Mouse (Mus musculus) heart, embryonic 16.5 days (tissue): ENCODE measurements around the gene Mthfs. TPM values are rescaled to one million over a fixed set of nuclear protein-coding genes. Genes with fewer than 3 reads are reported as not detected.
"Not testable (repeated sequence)": the region's sequence is repeated elsewhere in the genome, so short reads cannot be mapped to it uniquely, and the experiment has no call there.

Source experiments
- ATAC-seq: fragments of 200-750 bp; cut with Nextera tagmentation; replicated peaks from 2 replicates; pipeline ENCODE4 v1.8.0; 2017; ENCODE audit warnings: moderate number of reproducible peaks; ENCODE audit not compliant: insufficient read depth, low FRiP score; ENCODE audit errors: extremely low read depth
- H3K27ac ChIP-seq: fragments of 300-500 bp; sonication (generic); 2 replicates; pipeline ENCODE4 v1.5.1; 2014; ENCODE audit warnings: mild to moderate bottlenecking, low read length, control low read depth, moderate library complexity
- H3K27me3 ChIP-seq: fragments of 300-500 bp; sonication (generic); 2 replicates; pipeline ENCODE4 v1.6.1; 2014; ENCODE audit warnings: low read length, mixed read lengths; ENCODE audit not compliant: control insufficient read depth, insufficient read depth
- H3K36me3 ChIP-seq: fragments of 300-500 bp; sonication (generic); 2 replicates; pipeline ENCODE4 v1.6.1; 2014; ENCODE audit not compliant: control insufficient read depth, insufficient read depth
- H3K4me1 ChIP-seq: fragments of 300-500 bp; sonication (generic); 2 replicates; pipeline ENCODE4 v1.6.1; 2014; ENCODE audit warnings: low read length, mixed read lengths; ENCODE audit not compliant: control insufficient read depth, insufficient read depth
- H3K4me2 ChIP-seq: fragments of 300-500 bp; sonication (generic); 2 replicates; pipeline ENCODE4 v1.6.1; 2014; ENCODE audit warnings: low read depth, mild to moderate bottlenecking, control low read depth, low read length
- H3K4me3 ChIP-seq: fragments of 300-500 bp; sonication (generic); 2 replicates; pipeline ENCODE4 v1.5.1; 2014; ENCODE audit warnings: mild to moderate bottlenecking, control low read depth, low read length
- H3K9ac ChIP-seq: fragments of 300-500 bp; sonication (generic); 2 replicates; pipeline ENCODE4 v1.6.1; 2014; ENCODE audit warnings: low read length, control low read depth
- H3K9me3 ChIP-seq: fragments of 300-500 bp; sonication (generic); replicated peaks from 2 replicates; pipeline ENCODE4 v1.6.1; 2016; ENCODE audit warnings: low read length; ENCODE audit not compliant: control insufficient read depth
- WGBS: fragments of 180-500 bp; shearing (Covaris S2); extraction: QIAGEN DNeasy Blood & Tissue Kit; methylation state at CpG from one replicate; pipeline ENCODE4 v1.1.7; 2014; 5-methylcytosine and 5-hydroxymethylcytosine counted together
- polyA plus RNA-seq: library from polyadenylated mRNA; unstranded; fragments of >200 nt; fragmentation: Nextera tagmentation; extraction: Ambion mirVana; gene quantifications from 2 replicates; pipeline ENCODE4 v1.2.1, GENCODE M21; 2015

The Mthfs gene
- 17.3 and 18.2 TPM in 2 replicates for polyA plus RNA-seq

DNA sequence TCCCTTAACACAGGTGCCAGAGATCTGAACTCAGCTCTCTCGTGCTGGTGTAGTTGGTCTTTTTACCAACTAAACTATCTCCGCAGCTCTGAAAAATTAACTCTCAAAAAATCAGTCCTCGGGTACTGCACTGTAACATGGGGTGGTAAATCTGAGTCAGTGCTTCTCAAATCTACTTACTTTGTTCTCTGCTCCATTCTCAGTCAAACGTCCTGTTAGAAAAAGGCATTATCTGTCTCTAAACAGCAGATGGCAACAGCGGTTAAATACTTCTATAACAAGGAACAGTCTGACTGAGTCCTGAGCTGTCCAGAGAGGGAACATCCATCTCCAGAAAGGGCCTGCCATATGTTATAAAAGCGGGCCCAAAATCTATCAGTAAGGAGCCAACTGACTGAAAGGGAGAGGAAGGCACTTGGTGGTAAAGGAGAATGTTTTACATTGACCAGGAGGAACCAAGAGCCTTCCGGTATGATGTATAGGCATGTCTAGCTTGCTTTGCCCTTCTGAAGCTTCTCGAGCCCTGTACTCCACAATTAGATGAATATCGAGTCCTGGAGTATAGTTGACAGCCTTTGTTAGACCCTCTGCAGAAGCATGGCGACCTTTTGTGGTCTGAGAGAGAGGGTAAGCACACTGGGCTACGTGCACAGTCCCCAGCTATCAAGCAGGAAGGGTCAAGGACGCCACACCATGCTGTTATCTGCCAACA is at the start of gene Mthfs:
TSS of gene Mthfs (plus strand) at position 324 of the 712 bp plus-strand sequence.
- Histone ChIP-seq H3K27ac (peak within 1 kb of the TSS; percentile 71), H3K9ac (peak within 1 kb of the TSS; percentile 38), H3K4me3 (peak within 1 kb of the TSS; percentile 41), H3K4me2 (peak within 1 kb of the TSS; percentile 59)
- H3K4me1 ChIP-seq, H3K9me3 ChIP-seq, H3K36me3 ChIP-seq, H3K27me3 ChIP-seq: not testable (repeated sequence)
- peak; percentile 56; the same call in 1 of the 2 replicates for ATAC-seq
- 25% methylated on average over 9 of the region's 12 CpGs for WGBS

DNA sequence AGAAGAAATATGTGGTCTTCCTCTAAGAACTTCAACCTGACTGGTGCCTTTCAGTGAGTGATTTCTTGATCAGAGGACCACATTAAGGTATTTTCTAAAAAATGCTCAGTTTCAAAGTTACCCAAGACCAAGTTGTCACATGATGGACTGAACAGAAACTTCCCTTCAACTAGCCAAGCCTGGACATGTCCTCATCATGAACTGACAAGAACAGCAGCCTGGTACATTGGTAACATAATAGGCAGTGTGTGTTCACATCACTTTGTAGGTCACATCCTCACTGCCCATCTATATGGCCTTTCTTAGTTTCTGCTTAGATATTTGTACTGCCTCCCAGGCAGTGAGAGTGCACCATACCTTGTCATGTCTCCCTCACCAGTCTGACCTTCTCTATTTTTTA is 37.9 kb upstream of the Mthfs start:
- not testable (repeated sequence) for H3K27me3 ChIP-seq, H3K27ac ChIP-seq, H3K4me2 ChIP-seq, H3K4me3 ChIP-seq, H3K4me1 ChIP-seq, H3K9me3 ChIP-seq, H3K36me3 ChIP-seq, ATAC-seq, H3K9ac ChIP-seq

DNA sequence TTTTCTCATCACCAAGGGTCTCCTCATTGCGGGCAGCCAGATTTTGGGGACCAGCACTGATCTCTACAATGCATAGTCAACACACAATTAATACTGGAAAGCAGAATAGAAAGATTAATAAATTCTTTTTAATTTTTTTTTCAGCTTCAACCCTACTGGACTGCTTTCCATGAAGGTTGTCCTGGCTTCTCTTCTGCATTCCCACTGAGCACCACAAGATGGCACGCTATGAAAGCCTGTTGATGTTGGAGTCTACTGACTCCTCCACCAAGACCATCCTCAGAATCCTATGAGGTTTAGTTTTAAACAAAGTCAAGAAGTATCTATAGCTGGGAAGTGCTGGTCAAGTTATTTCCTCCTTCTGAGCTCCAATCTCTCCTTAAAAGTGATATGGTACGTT is 31.6 kb upstream of the Mthfs start:
- H3K27me3 ChIP-seq, H3K9ac ChIP-seq, ATAC-seq, H3K4me3 ChIP-seq, H3K36me3 ChIP-seq, H3K27ac ChIP-seq, H3K9me3 ChIP-seq, H3K4me1 ChIP-seq, H3K4me2 ChIP-seq: not testable (repeated sequence)
- 37% methylated on average over 2 of the region's 3 CpGs for WGBS

DNA sequence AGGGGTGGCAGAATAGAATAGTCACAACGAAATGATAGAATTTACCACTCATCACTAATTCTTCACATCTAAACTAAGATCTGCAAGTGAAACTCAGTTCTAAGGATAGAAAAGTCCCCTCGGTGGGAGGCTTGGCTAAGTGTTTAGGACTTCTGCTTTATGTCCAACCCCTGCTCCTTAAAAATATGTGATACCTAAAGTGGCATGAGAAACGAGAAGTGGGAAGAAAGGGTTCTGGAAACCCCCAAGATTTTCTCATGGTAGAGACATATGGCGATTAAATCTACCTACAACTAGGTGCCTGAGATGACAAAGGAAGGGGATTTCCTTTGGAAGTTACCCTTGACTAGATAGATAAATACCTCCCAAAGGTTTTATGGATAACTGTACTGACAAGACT is 31.0 kb upstream of the Mthfs start:
- not testable (repeated sequence) for H3K9me3 ChIP-seq, H3K4me3 ChIP-seq, ATAC-seq, H3K27me3 ChIP-seq, H3K36me3 ChIP-seq, H3K4me1 ChIP-seq, H3K27ac ChIP-seq, H3K4me2 ChIP-seq, H3K9ac ChIP-seq
- 80% methylated on average over 2 of the region's 4 CpGs for WGBS

DNA sequence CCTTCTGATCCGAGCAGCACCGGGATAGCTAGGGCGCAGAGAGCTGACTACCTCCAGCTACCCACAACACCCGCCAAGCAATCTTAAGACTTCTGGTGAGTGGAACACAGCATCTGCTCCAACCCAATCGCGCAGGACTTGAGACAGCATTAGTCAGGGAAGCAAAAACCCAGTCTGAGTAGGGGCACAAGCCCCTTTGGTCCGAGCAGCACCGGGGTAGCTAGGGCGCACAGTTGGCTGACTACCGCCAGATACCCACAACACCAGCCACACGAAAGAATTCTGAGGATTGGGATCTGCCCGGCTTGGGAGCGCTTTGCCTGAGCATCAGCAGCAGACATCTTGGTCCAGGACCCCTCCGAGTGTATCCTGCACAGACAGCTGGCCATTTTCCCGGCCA is 23.5 kb upstream of the Mthfs start:
- WGBS: 69% methylated on average over 15 of the region's 15 CpGs
- H3K4me3 ChIP-seq, H3K27me3 ChIP-seq, H3K9me3 ChIP-seq, H3K36me3 ChIP-seq, ATAC-seq, H3K27ac ChIP-seq, H3K4me2 ChIP-seq, H3K9ac ChIP-seq, H3K4me1 ChIP-seq: not testable (repeated sequence)

DNA sequence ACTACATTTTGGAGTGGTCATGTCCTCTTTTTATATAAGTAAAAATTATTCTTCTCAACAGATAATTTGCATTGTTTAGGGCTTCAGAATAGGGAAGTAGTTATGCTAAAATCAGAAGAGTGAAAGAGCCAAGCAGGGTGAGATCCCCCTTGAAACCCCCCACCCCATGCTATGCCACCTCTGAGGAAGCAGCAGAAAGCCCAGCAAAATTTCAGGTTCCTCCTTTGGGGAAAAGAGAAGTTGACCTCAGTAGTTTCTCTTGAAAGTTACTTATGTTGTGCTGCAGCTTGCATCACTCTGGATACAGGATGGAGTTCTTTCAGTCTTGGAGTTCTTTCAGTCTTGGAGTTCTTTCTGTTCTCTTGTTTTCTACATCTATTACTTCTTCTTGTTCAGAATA is 15.0 kb upstream of the Mthfs start:
- not testable (repeated sequence) for ATAC-seq, H3K4me1 ChIP-seq

DNA sequence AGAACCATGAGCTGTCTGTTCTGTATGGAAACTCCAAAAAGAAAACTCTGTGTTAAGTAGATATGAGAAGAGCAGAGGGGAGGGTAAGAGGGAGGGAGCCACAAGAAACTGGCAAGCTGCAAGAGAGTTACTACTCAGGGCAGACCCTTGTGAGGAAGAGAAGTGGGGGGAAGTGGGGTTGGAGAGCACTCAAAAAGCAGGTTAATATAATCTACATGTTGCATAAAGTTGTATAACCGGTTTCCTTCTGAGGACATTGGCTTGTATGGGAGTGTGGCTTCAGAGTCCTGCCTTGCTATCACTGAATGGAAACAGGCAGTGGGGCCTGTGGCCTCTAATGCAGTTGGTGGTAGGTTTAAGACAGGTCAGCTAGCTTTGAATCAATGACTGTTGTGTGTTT is 13.0 kb upstream of the Mthfs start:
- H3K4me1 ChIP-seq, H3K4me2 ChIP-seq, H3K27me3 ChIP-seq, H3K27ac ChIP-seq, H3K9ac ChIP-seq, ATAC-seq, H3K4me3 ChIP-seq, H3K9me3 ChIP-seq, H3K36me3 ChIP-seq: not testable (repeated sequence)
- WGBS: no CpG with 5 or more reads among the region's 1 CpGs

More for the DNA sequence above, 15.0 kb upstream of the Mthfs start:
- H3K36me3 ChIP-seq, H3K27me3 ChIP-seq, H3K27ac ChIP-seq, H3K4me2 ChIP-seq, H3K9me3 ChIP-seq, H3K4me3 ChIP-seq, H3K9ac ChIP-seq: not testable (repeated sequence)

DNA sequence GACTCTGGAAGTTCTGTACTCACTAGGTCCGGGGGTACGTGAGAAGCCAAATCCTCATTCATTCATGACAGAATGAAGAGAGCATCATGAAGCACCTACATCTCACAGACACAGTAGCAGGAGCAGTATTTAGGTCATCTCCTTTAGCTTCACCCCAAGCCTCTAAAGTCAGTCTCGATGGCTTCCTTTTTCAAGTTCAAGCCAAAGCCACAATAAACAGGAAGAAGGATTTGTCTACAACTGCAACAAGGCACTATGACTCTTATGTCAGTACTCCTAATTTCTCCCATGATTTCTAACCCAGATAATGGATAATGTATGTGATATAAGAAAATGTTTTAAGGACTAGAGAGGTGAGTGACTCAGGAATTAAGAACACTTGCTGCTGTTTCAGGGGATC is 12.1 kb upstream of the Mthfs start:
- not testable (repeated sequence) for H3K4me1 ChIP-seq, H3K27ac ChIP-seq, H3K4me3 ChIP-seq, H3K9me3 ChIP-seq, H3K36me3 ChIP-seq, H3K4me2 ChIP-seq, H3K27me3 ChIP-seq, H3K9ac ChIP-seq, ATAC-seq
- WGBS: 77% methylated on average over 3 of the region's 3 CpGs

DNA sequence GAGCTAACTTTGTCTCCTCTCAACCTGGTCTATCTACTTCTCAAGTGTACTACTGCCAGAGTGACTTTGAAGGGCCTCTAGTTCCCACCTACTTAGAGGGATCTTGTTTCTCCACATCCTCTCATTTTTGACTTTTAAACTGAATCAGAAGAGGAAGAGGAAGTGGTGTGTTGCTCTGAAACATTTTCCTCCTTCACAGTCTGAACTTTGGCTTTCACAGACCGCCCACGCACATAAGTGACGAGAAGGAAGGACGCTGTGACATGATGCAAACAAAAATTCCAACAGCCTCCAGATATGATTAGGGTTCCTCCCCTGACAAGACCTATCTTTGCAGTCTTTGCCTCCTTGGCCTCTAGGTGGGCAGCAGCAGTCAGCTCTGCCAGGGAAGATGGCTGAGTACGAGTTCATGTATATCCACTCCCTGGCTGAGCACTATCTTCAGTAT is 11.5 kb upstream of the Mthfs start, which contains the start of the genes Bcl2a1b and Gm29094:
TSS of gene Bcl2a1b (plus strand) at position 241 of the 448 bp plus-strand sequence.
TSS of gene Gm29094 (plus strand) at position 411 of the 448 bp plus-strand sequence.
- WGBS: 63% methylated on average over 5 of the region's 5 CpGs
- not testable (repeated sequence) for H3K27ac ChIP-seq, ATAC-seq

More for the DNA sequence above, 11.5 kb upstream of the Mthfs start, which contains the start of the genes Bcl2a1b and Gm29094:
- not testable (repeated sequence) for H3K36me3 ChIP-seq, H3K9ac ChIP-seq, H3K27me3 ChIP-seq, H3K4me2 ChIP-seq, H3K9me3 ChIP-seq, H3K4me3 ChIP-seq, H3K4me1 ChIP-seq
